Mouse (Mus musculus) E14TG2a.4 (cell line): ENCODE data around the gene Nxpe4.

Source experiments
- H3K27me3 ChIP-seq: 2 replicates; pipeline ENCODE4 v1.6.1; 2014; ENCODE audit warnings: low read length, control low read depth; ENCODE audit not compliant: insufficient read depth
- H3K36me3 ChIP-seq: 2 replicates; pipeline ENCODE4 v1.6.1; 2014; ENCODE audit warnings: low read length, control low read depth; ENCODE audit not compliant: insufficient read depth
- H3K4me1 ChIP-seq: replicated peaks from 2 replicates; pipeline ENCODE4 v1.6.1; 2014; ENCODE audit warnings: low read depth, low read length, control low read depth
- H3K4me3 ChIP-seq: replicated peaks from 2 replicates; pipeline ENCODE4 v1.5.1; 2014; ENCODE audit warnings: mild to moderate bottlenecking, low read length
- H3K9me3 ChIP-seq: 2 replicates; pipeline ENCODE4 v1.6.1; 2014; ENCODE audit warnings: low read length, control low read depth
- CTCF ChIP-seq: conservative IDR thresholded peaks from 2 replicates; pipeline ENCODE4 v1.5.1; 2014; ENCODE audit warnings: low read length
- NANOG ChIP-seq: IDR thresholded peaks from 2 replicates; pipeline ENCODE4 v1.6.1; 2014; ENCODE audit warnings: borderline replicate concordance, low read length, mixed read lengths
- POU5F1 ChIP-seq: IDR thresholded peaks from 2 replicates; pipeline ENCODE4 v1.6.1; 2014; ENCODE audit warnings: low read length, borderline replicate concordance

The Nxpe4 gene

GRCm38 (mm10) chr9:48443873-48444272 lies 282.1 kb downstream of the Nxpe4 start:
- no peaks in the 10 kb centered on the region for H3K36me3 ChIP-seq
- no peaks in the 10 kb centered on the region for H3K4me1 ChIP-seq
- no peaks in the 10 kb centered on the region for H3K9me3 ChIP-seq
- H3K4me3 ChIP-seq = no peak overlapping the region
- TF ChIP-seq CTCF (no peak), NANOG (no peak), POU5F1 (no peak)
- H3K27me3 ChIP-seq = no peaks in the 10 kb centered on the region

GRCm38 (mm10) chr9:48444821-48445220 lies 283.0 kb downstream of the Nxpe4 start:
- Histone ChIP-seq H3K4me1 (no peaks in the 10 kb centered on the region), H3K27me3 (no peaks in the 10 kb centered on the region), H3K9me3 (no peaks in the 10 kb centered on the region), H3K36me3 (no peaks in the 10 kb centered on the region), H3K4me3 (no peak overlapping the region)
- TF ChIP-seq POU5F1 (no peak), CTCF (no peak), NANOG (no peak)

GRCm38 (mm10) chr9:48447783-48448209 lies 286.0 kb downstream of the Nxpe4 start:
- no peak for TF ChIP-seq NANOG
- TF ChIP-seq CTCF = peak; percentile 66
- no peak for TF ChIP-seq POU5F1
- H3K36me3 ChIP-seq = no peaks in the 10 kb centered on the region
- no peak overlapping the region for H3K4me3 ChIP-seq
- no peaks in the 10 kb centered on the region for H3K27me3 ChIP-seq
- no peaks in the 10 kb centered on the region for H3K9me3 ChIP-seq
- H3K4me1 ChIP-seq = no peaks in the 10 kb centered on the region
